Mouse (Mus musculus) hindbrain, embryonic 14.5 days (tissue): ENCODE data around the gene Tuba3a. TPM values are rescaled to one million over a fixed set of nuclear protein-coding genes. Genes with fewer than 3 reads are reported as not detected.

Experiments
- ATAC-seq: fragments of 200-750 bp; cut with Nextera tagmentation; 2 replicates; pipeline ENCODE4 v1.8.0; 2017; ENCODE audit warnings: moderate number of reproducible peaks, mild to moderate bottlenecking, moderate TSS enrichment, moderate library complexity; ENCODE audit not compliant: low FRiP score
- DNase-seq: peaks from one replicate; pipeline ENCODE4 v3.0.0-alpha.2; 2015; ENCODE audit warnings: low spot score
- H3K27ac ChIP-seq: fragments of 300-500 bp; sonication (generic); 2 replicates; pipeline ENCODE4 v1.5.1; 2014; ENCODE audit warnings: mild to moderate bottlenecking, moderate library complexity
- H3K27me3 ChIP-seq: fragments of 300-500 bp; sonication (generic); 2 replicates; pipeline ENCODE4 v1.6.1; 2014; ENCODE audit warnings: mild to moderate bottlenecking, low read length, mixed read lengths; ENCODE audit not compliant: control insufficient read depth, insufficient read depth
- H3K36me3 ChIP-seq: fragments of 300-500 bp; sonication (generic); replicated peaks from 2 replicates; pipeline ENCODE4 v1.6.1; 2014; ENCODE audit not compliant: control insufficient read depth, insufficient read depth
- H3K4me1 ChIP-seq: fragments of 300-500 bp; sonication (generic); replicated peaks from 2 replicates; pipeline ENCODE4 v1.6.1; 2014; ENCODE audit warnings: antibody characterized with exemption, low read length, mixed read lengths; ENCODE audit not compliant: control insufficient read depth, insufficient read depth
- H3K4me2 ChIP-seq: fragments of 300-500 bp; sonication (generic); replicated peaks from 2 replicates; pipeline ENCODE4 v1.6.1; 2014; ENCODE audit warnings: mild to moderate bottlenecking, moderate library complexity
- H3K4me3 ChIP-seq: fragments of 300-500 bp; sonication (generic); replicated peaks from 2 replicates; pipeline ENCODE4 v1.5.1; 2014; ENCODE audit warnings: mild to moderate bottlenecking, low read length
- H3K9ac ChIP-seq: fragments of 300-500 bp; sonication (generic); 2 replicates; pipeline ENCODE4 v1.6.1; 2014
- H3K9me3 ChIP-seq: fragments of 300-500 bp; sonication (generic); 2 replicates; pipeline ENCODE4 v1.6.1; 2016; ENCODE audit warnings: low read length; ENCODE audit not compliant: control insufficient read depth
- WGBS: fragments of 180-500 bp; shearing (Covaris S2); extraction: QIAGEN DNeasy Blood & Tissue Kit; methylation state at CpG from one replicate; pipeline ENCODE4 v1.1.7; 2014; 5-methylcytosine and 5-hydroxymethylcytosine counted together
- polyA plus RNA-seq: library from polyadenylated mRNA; unstranded; fragments of >200 nt; fragmentation: Nextera tagmentation; extraction: Ambion mirVana; gene quantifications from 2 replicates; pipeline ENCODE4 v1.2.1, GENCODE M21; 2014

The Tuba3a gene
- polyA plus RNA-seq, 1 experiment from 2014 or later = not detected

DNA sequence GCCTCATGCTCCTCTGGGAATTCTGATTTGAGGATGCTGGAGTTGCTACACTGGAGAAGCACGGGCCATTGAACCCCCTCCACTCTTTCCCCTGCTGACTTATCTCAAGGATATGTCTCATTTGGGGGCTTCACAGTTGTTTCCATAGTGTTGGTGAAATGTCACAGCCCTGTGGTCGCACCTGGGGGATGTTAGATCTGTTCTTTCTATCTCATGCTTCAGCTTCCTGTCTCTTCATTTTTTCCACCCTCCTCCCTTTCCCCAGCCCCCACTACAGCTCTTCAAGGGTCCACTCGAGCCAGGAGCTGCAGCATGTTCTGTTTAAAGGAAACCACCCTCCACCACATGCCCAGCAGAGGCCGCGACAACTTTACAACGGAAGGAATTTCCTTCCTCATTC is 47.4 kb downstream of the Tuba3a start:
- ATAC-seq = no peak
- Histone ChIP-seq H3K9ac (no peak overlapping the region), H3K9me3 (no peaks in the 10 kb centered on the region), H3K27me3 (no peaks in the 10 kb centered on the region), H3K36me3 (no peaks in the 10 kb centered on the region), H3K4me1 (no peaks in the 10 kb centered on the region), H3K4me2 (no peak overlapping the region), H3K27ac (no peak overlapping the region), H3K4me3 (no peak overlapping the region)
- no peak for DNase-seq
- WGBS = 77% methylated on average over 6 of the region's 6 CpGs

DNA sequence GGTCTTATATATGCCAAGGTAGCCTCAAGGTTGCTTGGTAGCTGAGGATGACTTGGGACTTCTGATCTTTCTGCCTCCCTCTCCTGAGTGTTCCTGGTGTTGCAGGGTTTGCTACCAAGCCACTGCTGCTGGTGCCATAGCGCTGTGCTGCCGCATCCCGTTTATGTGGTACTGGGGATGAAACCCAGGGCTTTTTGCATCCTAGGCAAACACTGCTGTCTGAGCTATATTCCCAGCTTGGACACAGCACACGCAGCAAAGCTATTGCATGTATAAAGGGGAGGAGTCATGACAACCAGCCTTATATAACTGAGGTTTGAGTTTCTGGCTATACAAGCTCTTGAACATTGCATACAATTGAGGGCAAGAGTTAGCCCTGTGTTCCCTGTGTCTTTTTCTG is 48.4 kb downstream of the Tuba3a start:
- H3K4me1 ChIP-seq = no peaks in the 10 kb centered on the region; the same call in 1 of the 2 replicates
- no peak overlapping the region for H3K9ac ChIP-seq
- 88% methylated on average over 4 of the region's 4 CpGs for WGBS
- no peak for ATAC-seq
- H3K4me2 ChIP-seq = no peak overlapping the region
- no peaks in the 10 kb centered on the region for H3K9me3 ChIP-seq
- H3K36me3 ChIP-seq = no peaks in the 10 kb centered on the region
- no peak for DNase-seq
- H3K27ac ChIP-seq = no peak overlapping the region
- H3K4me3 ChIP-seq = no peak overlapping the region
- H3K27me3 ChIP-seq = no peaks in the 10 kb centered on the region

DNA sequence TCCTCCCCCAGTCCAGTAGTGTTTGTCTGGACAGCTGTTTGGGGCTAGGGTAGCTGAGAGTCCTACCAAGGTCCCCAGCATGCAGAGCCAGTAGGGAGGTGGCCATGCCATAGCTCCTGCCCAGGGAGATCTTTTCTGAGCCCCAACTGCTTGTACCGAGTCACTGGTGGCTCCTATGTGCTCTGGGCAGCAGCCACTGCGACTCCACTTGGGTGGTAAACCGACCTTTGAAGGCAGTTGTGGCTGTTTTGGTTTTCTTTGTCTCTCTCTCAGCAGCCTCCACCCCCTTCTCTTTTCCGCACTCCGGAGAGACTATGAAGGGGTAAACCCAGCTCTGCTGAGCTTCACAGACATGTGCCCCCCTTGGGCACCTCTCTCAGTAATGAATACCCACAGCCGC is 49.1 kb downstream of the Tuba3a start, which contains the start of gene Cd27:
Gene Cd27, minus strand, starts transcription at position 229 of the 400 bp plus-strand sequence.
- no peaks in the 10 kb centered on the region for H3K36me3 ChIP-seq
- H3K4me2 ChIP-seq = no peak within 1 kb of the TSS
- H3K27ac ChIP-seq = no peak within 1 kb of the TSS
- DNase-seq (no peak), ATAC-seq (no peak)
- no peak within 1 kb of the TSS for H3K9ac ChIP-seq
- no peaks in the 10 kb centered on the region for H3K9me3 ChIP-seq
- WGBS = 11% methylated on average over 6 of the region's 6 CpGs
- H3K4me3 ChIP-seq = no peak within 1 kb of the TSS
- peaks cover 4% of the 10 kb centered on the region; the same call in 1 of the 2 replicates for H3K4me1 ChIP-seq
- H3K27me3 ChIP-seq = no peaks in the 10 kb centered on the region

DNA sequence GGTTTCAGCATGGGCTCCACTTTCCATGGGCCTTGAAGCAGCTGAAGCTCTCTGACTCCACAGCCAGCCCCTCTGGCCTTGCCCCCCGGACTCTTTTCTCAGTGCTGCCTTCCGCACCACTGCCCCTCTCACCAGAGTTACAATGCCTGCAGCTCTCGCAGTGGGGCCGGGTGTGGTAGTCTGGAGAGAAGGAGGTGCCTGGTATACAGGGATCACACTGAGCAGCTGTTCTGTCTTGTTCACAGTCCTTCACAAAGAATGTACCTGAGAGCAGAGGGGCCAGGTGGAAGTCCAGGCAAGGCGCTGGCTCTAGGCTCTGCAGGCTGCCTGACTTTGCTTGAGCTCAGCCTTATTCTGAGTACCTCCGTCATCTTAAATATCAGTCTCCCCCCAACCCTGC is 49.5 kb downstream of the Tuba3a start:
- Histone ChIP-seq H3K27ac (no peak overlapping the region), H3K27me3 (no peaks in the 10 kb centered on the region), H3K36me3 (no peaks in the 10 kb centered on the region), H3K9ac (no peak overlapping the region), H3K4me2 (no peak overlapping the region), H3K4me1 (peaks cover 8% of the 10 kb centered on the region), H3K9me3 (no peaks in the 10 kb centered on the region), H3K4me3 (no peak overlapping the region)
- WGBS = 55% methylated on average over 6 of the region's 6 CpGs
- ATAC-seq (no peak), DNase-seq (no peak)

DNA sequence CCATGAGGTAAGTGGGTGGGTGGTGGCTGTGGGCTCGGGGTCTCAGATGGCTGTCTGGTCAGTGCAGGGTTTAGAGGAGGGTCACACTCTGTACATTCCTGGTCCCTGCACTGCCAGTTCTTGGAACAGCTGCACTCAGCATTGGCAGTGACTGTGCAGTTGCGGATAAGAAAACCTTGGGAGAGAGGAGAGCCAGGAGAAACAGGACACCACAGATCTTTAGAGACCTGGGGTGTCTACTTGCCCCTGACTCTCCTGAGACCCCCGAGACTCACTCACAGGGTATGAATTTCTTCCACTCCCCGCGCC is 51.4 kb downstream of the Tuba3a start:
- DNase-seq (no peak), ATAC-seq (no peak)
- 79% methylated on average over 5 of the region's 5 CpGs for WGBS
- Histone ChIP-seq H3K36me3 (no peaks in the 10 kb centered on the region), H3K4me2 (no peak overlapping the region), H3K27ac (no peak overlapping the region), H3K4me3 (no peak overlapping the region), H3K27me3 (no peaks in the 10 kb centered on the region), H3K4me1 (peaks cover 18% of the 10 kb centered on the region), H3K9me3 (no peaks in the 10 kb centered on the region), H3K9ac (no peak overlapping the region)

DNA sequence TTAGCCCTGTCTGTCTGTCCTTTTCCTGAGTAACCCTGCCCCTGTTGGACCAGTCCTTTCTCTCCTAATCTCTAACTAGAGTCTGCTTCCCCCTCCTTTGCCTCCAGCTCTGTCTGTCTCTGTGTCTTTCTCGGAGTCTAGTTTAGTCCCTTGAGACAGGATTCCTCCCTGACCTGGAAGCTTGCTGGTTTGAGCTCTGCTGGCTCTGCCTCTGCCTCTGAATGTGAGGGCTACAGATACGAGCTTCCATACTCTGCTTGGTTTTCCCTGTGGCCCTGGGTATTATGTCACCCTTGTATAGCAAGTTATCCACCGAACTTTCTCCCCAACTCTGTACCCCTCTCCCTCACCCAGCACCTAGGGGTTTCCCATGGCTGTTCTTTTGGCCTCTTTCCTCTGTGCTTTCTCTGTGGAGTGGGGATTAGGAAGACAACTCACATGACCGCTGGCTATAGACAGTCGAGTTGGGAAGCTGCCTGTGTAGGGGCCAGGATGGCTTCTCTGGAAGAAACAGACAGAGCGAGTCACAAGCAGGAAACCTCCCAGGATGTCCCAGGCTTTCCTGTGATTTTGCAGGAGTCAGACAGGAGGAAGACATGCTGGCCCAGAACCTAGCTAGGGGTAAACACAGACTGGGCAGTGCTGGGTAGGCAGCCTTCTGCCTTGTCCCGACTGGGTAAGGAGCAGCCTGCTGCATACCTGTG is 51.9 kb downstream of the Tuba3a start:
- Histone ChIP-seq H3K36me3 (no peaks in the 10 kb centered on the region), H3K4me3 (no peak overlapping the region), H3K9ac (no peak overlapping the region), H3K27ac (no peak overlapping the region), H3K9me3 (no peaks in the 10 kb centered on the region), H3K4me2 (no peak overlapping the region), H3K4me1 (peaks cover 18% of the 10 kb centered on the region), H3K27me3 (no peaks in the 10 kb centered on the region)
- DNase-seq (no peak), ATAC-seq (no peak)
- 72% methylated on average over 7 of the region's 7 CpGs for whole genome bisulfite sequencing

DNA sequence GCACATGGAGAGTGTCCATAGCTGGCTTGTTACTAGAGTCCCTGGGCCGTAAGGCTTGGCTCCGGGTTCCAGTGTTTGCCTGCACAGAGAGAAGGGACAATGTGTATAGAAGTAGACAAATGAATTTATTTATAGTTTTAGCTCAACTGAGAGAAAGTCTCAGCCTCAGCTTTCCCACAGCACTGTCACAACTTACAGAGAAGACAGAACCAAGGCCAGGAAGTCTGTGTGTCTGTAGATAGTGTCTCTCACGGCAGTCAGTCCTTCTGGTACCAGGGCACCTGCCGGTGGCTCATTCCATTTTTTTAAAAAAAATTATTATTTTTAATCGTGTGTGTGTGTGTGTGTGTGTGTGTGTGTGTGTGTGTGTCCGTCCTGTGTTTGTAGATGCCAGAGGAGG is 53.3 kb downstream of the Tuba3a start:
- Histone ChIP-seq H3K9me3 (no peaks in the 10 kb centered on the region), H3K27me3 (no peaks in the 10 kb centered on the region), H3K36me3 (no peaks in the 10 kb centered on the region), H3K27ac (no peak overlapping the region), H3K9ac (no peak overlapping the region), H3K4me3 (no peak overlapping the region), H3K4me1 (peaks cover 18% of the 10 kb centered on the region), H3K4me2 (0 out of 2 replicates have a peak overlapping the region, but pooled peaks have one; percentile 84)
- WGBS = 79% methylated on average over 6 of the region's 6 CpGs
- no peak for DNase-seq
- ATAC-seq = no peak

DNA sequence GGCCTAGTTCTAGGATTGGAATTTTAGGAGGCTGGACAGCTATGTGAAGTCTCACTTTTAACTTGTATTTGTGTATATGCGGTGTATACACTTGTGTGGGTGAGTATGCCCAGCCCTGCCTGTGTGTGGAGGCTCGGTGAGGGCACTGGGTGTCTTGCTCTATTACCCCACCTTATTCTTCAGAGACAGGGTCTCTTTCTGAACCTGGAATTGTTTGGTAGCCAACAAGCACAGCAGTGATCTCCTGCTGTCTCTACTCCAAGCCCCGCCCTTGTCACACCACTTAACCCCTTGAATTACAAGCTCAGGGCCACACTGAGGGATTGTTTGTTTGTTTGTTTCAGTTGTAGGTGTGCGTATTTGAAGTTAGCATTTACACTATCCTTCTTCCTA is 53.8 kb downstream of the Tuba3a start:
- Histone ChIP-seq H3K4me1 (peaks cover 18% of the 10 kb centered on the region), H3K4me3 (peak overlapping the region; percentile 35), H3K4me2 (peak overlapping the region; percentile 84), H3K9ac (peak overlapping the region; percentile 58), H3K9me3 (no peaks in the 10 kb centered on the region), H3K36me3 (no peaks in the 10 kb centered on the region), H3K27me3 (no peaks in the 10 kb centered on the region), H3K27ac (no peak overlapping the region)
- no peak for DNase-seq
- WGBS = 57% methylated on average over 4 of the region's 4 CpGs
- no peak for ATAC-seq

DNA sequence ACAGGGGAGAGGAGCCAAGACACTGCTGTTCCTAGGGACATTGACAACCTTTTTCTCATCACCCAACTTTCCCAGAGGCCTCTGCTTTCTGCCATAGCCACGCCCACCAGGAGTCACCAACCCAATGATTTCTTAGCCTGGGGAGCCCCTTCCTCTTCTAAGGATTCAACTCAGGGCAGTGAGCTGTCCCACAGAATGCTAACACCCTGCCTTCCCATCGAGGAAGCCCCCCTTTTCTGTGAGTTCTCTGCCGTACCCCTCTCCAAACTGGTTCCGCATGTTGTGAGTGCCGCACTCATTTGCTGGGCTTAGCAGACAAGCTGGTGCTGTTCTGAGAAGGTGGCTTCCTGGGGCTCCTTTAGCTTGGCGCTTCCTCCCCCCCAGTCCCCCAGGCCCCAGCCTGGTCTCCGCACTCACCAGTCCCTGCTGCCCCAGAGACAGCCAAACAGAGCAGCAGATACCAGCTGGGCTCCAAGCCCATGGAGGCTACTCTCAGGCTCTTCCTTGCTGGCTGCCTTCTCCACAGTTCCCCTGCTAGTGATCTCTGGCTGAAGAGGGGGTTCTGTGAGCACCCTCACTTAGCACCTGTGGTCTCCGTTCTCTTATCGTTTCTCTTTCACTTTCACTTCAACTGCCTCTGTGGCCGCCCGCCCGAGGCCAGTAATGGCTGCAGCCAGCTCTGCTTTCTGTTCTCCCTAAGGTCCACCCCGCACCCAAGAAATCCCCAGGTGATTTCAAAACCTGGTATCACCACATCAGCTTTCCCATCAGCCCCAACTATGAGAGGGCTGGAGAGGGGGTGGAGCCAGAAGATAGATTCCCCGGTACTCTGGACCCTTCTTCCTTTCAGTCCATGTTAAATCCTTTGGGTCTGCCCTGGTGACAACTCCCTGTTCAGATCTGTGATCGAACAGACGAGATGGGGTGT is 54.5 kb downstream of the Tuba3a start, which contains the start of gene Tapbpl:
Gene Tapbpl, minus strand, starts transcription at position 744 of the 928 bp plus-strand sequence.
- H3K4me2 ChIP-seq = peak within 1 kb of the TSS; percentile 84
- no peaks in the 10 kb centered on the region for H3K9me3 ChIP-seq
- peaks cover 18% of the 10 kb centered on the region for H3K4me1 ChIP-seq
- H3K27me3 ChIP-seq = no peaks in the 10 kb centered on the region
- ATAC-seq = peak; percentile 84
- no peaks in the 10 kb centered on the region for H3K36me3 ChIP-seq
- peak; percentile 68 for DNase-seq
- H3K4me3 ChIP-seq = peak within 1 kb of the TSS; percentile 35
- WGBS = 9% methylated on average over 16 of the region's 16 CpGs
- H3K9ac ChIP-seq = peak within 1 kb of the TSS; percentile 58
- H3K27ac ChIP-seq = peak within 1 kb of the TSS; percentile 57
